Mouse (Mus musculus): ENCODE data around the gene Shc4. TPM values are rescaled to one million over a fixed set of nuclear protein-coding genes. Genes with fewer than 3 reads are reported as not detected.

Shc4 gene
- total RNA-seq (2023), result 0.21 TPM

DNA sequence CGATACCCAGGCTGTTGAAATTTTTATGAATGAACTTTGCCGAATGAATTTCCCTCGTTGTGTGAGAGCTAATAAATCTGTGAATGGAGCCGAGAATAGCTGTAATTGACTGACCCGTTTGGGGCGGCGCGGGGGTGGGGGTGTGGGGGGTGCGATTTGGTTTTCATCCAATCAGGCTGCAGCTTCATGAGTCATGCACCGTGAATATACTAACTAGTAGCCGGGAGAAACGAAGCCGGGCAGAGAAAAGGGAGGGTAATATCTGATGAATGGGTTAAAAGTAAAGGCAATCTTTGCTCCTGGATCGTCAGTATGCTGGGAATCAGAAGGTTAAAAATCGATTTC lies at the start of gene Shc4:
Shc4 (minus strand) TSS at position 63 of the 345 bp plus-strand sequence.

DNA sequence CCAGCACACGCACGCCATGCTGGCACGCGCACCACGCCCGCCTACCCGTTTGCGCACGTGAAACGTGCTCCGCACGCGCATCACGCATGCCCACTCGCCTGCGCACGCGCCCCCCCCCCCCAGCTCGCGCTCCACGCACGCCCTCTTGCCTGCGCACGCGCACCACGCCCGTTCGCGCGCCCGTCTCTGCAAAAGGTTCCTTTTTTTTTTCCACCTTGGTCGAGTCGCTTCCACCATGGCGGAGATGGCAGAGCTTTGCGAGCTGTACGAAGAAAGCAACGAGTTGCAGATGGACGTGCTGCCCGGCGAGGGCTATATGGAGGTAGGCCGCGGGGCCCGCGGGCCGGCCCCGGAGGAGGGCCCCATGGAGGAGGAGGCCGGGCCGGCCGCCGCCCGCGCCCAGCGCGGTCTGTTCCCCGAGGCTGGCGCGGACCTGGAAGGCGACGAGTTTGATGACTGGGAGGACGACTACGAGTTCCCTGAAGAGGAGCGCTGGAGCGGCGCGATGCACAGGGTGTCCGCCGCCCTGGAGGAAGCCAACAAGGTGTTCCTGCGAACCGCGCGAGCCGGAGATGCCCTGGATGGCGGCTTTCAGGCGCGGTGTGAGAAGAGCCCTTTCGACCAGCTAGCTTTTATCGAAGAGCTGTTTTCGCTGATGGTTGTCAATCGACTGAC lies 50.9 kb downstream of the Shc4 start, which contains the start of gene Eid1:
Eid1 (plus strand) TSS at position 139 of the 675 bp plus-strand sequence.

DNA sequence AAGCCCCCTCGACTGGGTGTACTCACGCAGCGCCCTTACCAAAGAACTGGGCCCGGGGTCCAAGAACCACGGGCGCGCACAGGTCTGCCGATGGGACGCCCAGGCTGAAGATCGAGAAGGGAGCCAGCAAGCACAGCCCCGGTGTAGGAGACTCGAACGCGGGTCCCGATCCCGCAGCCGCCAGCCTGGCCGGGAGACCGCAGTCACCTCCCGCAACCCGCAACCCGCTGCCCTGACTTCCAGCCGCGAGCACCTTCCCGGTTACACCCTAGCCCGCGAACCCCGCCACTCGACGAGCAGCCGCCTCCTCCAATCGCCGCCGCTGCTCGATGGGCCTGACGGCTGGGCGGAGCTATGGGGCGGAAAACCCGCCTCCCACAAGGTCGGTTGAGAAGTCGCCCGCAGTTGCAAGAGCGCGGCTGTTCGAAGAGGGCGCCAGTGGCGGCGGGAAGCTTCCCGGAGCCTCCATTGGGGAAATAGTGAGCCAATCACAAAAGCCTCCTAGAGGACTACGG lies 99.1 kb downstream of the Shc4 start, which contains the start of gene Cep152:
Cep152 (minus strand) TSS at position 277 of the 515 bp plus-strand sequence.

Other genes with a start within 250 kb of the Shc4 start
- gene Gm9913, start 219.1 kb downstream of the Shc4 start, total RNA-seq (2023), result not detected
- gene Fbn1, start 216.2 kb downstream of the Shc4 start, total RNA-seq (2023), result not detected
- gene Cep152, start 99.0 kb downstream of the Shc4 start, total RNA-seq (2023), result 19.9 TPM
- gene Eid1, start 51.1 kb downstream of the Shc4 start, total RNA-seq (2023), result 33.4 TPM
- gene Secisbp2l, start 58.7 kb upstream of the Shc4 start, total RNA-seq (2023), result 47.9 TPM
- 31.5 TPM for gene Galk2, start 135.0 kb upstream of the Shc4 start, total RNA-seq (2023)
- gene Cops2, start 135.0 kb upstream of the Shc4 start, total RNA-seq (2023), result 78.5 TPM

Data from CD4-positive naive resting alpha-beta T cell, adult 76 days (primary cell).